Mouse (Mus musculus): ENCODE measurements at regions not wholly inside any gene's neighbourhood (a gene's known extent, or its start where the extent isn't known, plus 50 kb on each side); places are given as distances from the start of the nearest gene placed in this dataset.

- Histone ChIP-seq H3K4me3 (ENCODE audit: low read depth, low read length) (no peak overlapping the region), H3K36me3 (ENCODE audit: control insufficient read depth, insufficient read depth, low read length) (no peaks in the 10 kb centered on the region)
- WGBS, result 73% methylated on average over 4 of the region's 4 CpGs
Measured at GRCm38 (mm10) chr6:93288421-93288820, 345.1 kb upstream of the Adamts9 start.

GRCm38 (mm10) chr6:93285796-93286195, 342.5 kb upstream of the Adamts9 start:
- Histone ChIP-seq H3K27me3 (ENCODE audit: control insufficient read depth, insufficient read depth, low read length) (no peaks in the 10 kb centered on the region), H3K4me1 (ENCODE audit: control insufficient read depth, insufficient read depth, low read length) (no peaks in the 10 kb centered on the region), H3K4me3 (ENCODE audit: low read depth, low read length) (no peak overlapping the region), H3K36me3 (ENCODE audit: control insufficient read depth, insufficient read depth, low read length) (no peaks in the 10 kb centered on the region), H3K27ac (ENCODE audit: low read depth, low read length) (no peak overlapping the region), H3K9ac (ENCODE audit: low read length) (no peak overlapping the region), H3K4me2 (ENCODE audit: low read depth) (no peak overlapping the region), H3K9me3 (ENCODE audit: control insufficient read depth, low read length) (no peaks in the 10 kb centered on the region)
- ATAC-seq (ENCODE audit: insufficient read depth, low FRiP score, low TSS enrichment), result no peak
- 91% methylated on average over 2 of the region's 2 CpGs for WGBS
- DNase-seq (ENCODE audit: low spot score), result no peak

More at GRCm38 (mm10) chr6:93288421-93288820, 345.1 kb upstream of the Adamts9 start:
- no peak overlapping the region for H3K9ac ChIP-seq (ENCODE audit: low read length)
- H3K9me3 ChIP-seq (ENCODE audit: control insufficient read depth, low read length), result no peaks in the 10 kb centered on the region
- ATAC-seq (ENCODE audit: insufficient read depth, low FRiP score, low TSS enrichment) (no peak), DNase-seq (ENCODE audit: low spot score) (no peak)
- H3K4me1 ChIP-seq (ENCODE audit: control insufficient read depth, insufficient read depth, low read length), result no peaks in the 10 kb centered on the region
- no peak overlapping the region for H3K27ac ChIP-seq (ENCODE audit: low read depth, low read length)
- no peaks in the 10 kb centered on the region for H3K27me3 ChIP-seq (ENCODE audit: control insufficient read depth, insufficient read depth, low read length)
- no peak overlapping the region for H3K4me2 ChIP-seq (ENCODE audit: low read depth)

- DNase-seq (ENCODE audit: low spot score) (no peak), ATAC-seq (ENCODE audit: insufficient read depth, low FRiP score, low TSS enrichment) (no peak)
- no peak overlapping the region for H3K4me3 ChIP-seq (ENCODE audit: low read depth, low read length)
- no peak overlapping the region for H3K4me2 ChIP-seq (ENCODE audit: low read depth)
- no peak overlapping the region for H3K27ac ChIP-seq (ENCODE audit: low read depth, low read length)
- H3K9me3 ChIP-seq (ENCODE audit: control insufficient read depth, low read length), result no peaks in the 10 kb centered on the region
- WGBS, result 89% methylated on average over 1 of the region's 1 CpGs
- no peak overlapping the region for H3K9ac ChIP-seq (ENCODE audit: low read length)
- H3K36me3 ChIP-seq (ENCODE audit: control insufficient read depth, insufficient read depth, low read length), result no peaks in the 10 kb centered on the region
- H3K4me1 ChIP-seq (ENCODE audit: control insufficient read depth, insufficient read depth, low read length), result no peaks in the 10 kb centered on the region
- no peaks in the 10 kb centered on the region for H3K27me3 ChIP-seq (ENCODE audit: control insufficient read depth, insufficient read depth, low read length)
Measured at GRCm38 (mm10) chr6:93281530-93281929, 338.2 kb upstream of the Adamts9 start.

GRCm38 (mm10) chr6:93273917-93274513, 330.7 kb upstream of the Adamts9 start:
- Histone ChIP-seq H3K27me3 (ENCODE audit: control insufficient read depth, insufficient read depth, low read length) (no peaks in the 10 kb centered on the region), H3K4me3 (ENCODE audit: low read depth, low read length) (no peak overlapping the region), H3K9me3 (ENCODE audit: control insufficient read depth, low read length) (no peaks in the 10 kb centered on the region), H3K9ac (ENCODE audit: low read length) (no peak overlapping the region), H3K36me3 (ENCODE audit: control insufficient read depth, insufficient read depth, low read length) (no peaks in the 10 kb centered on the region), H3K27ac (ENCODE audit: low read depth, low read length) (no peak overlapping the region), H3K4me2 (ENCODE audit: low read depth) (no peak overlapping the region), H3K4me1 (ENCODE audit: control insufficient read depth, insufficient read depth, low read length) (no peaks in the 10 kb centered on the region)
- ATAC-seq (ENCODE audit: insufficient read depth, low FRiP score, low TSS enrichment) (no peak), DNase-seq (ENCODE audit: low spot score) (no peak)
- WGBS, result 70% methylated on average over 12 of the region's 12 CpGs

- H3K9me3 ChIP-seq (ENCODE audit: control insufficient read depth, low read length), result no peaks in the 10 kb centered on the region
- no peak for DNase-seq (ENCODE audit: low spot score)
- H3K4me2 ChIP-seq (ENCODE audit: low read depth), result no peak overlapping the region
- no peak overlapping the region for H3K4me3 ChIP-seq (ENCODE audit: low read depth, low read length)
- ATAC-seq (ENCODE audit: insufficient read depth, low FRiP score, low TSS enrichment), result no peak
- WGBS, result 74% methylated on average over 4 of the region's 4 CpGs
- H3K36me3 ChIP-seq (ENCODE audit: control insufficient read depth, insufficient read depth, low read length), result no peaks in the 10 kb centered on the region
- H3K27me3 ChIP-seq (ENCODE audit: control insufficient read depth, insufficient read depth, low read length), result no peaks in the 10 kb centered on the region
- no peaks in the 10 kb centered on the region for H3K4me1 ChIP-seq (ENCODE audit: control insufficient read depth, insufficient read depth, low read length)
- H3K9ac ChIP-seq (ENCODE audit: low read length), result no peak overlapping the region
- no peak overlapping the region for H3K27ac ChIP-seq (ENCODE audit: low read depth, low read length)
Measured at GRCm38 (mm10) chr6:93272206-93272605, 328.9 kb upstream of the Adamts9 start.

- H3K9ac ChIP-seq (ENCODE audit: low read length), result no peak overlapping the region
- ATAC-seq (ENCODE audit: insufficient read depth, low FRiP score, low TSS enrichment), result no peak
- WGBS, result 94% methylated on average over 5 of the region's 5 CpGs
Measured at GRCm38 (mm10) chr6:93266826-93267225, 323.5 kb upstream of the Adamts9 start.

GRCm38 (mm10) chr6:93265164-93265563, 321.9 kb upstream of the Adamts9 start:
- H3K36me3 ChIP-seq (ENCODE audit: control insufficient read depth, insufficient read depth, low read length), result no peaks in the 10 kb centered on the region
- 95% methylated on average over 2 of the region's 2 CpGs for WGBS
- H3K9me3 ChIP-seq (ENCODE audit: control insufficient read depth, low read length), result no peaks in the 10 kb centered on the region
- DNase-seq (ENCODE audit: low spot score), result no peak
- H3K27ac ChIP-seq (ENCODE audit: low read depth, low read length), result no peak overlapping the region
- ATAC-seq (ENCODE audit: insufficient read depth, low FRiP score, low TSS enrichment), result no peak
- H3K9ac ChIP-seq (ENCODE audit: low read length), result no peak overlapping the region
- H3K4me3 ChIP-seq (ENCODE audit: low read depth, low read length), result no peak overlapping the region
- H3K4me2 ChIP-seq (ENCODE audit: low read depth), result no peak overlapping the region
- H3K27me3 ChIP-seq (ENCODE audit: control insufficient read depth, insufficient read depth, low read length), result no peaks in the 10 kb centered on the region
- no peaks in the 10 kb centered on the region for H3K4me1 ChIP-seq (ENCODE audit: control insufficient read depth, insufficient read depth, low read length)

More at GRCm38 (mm10) chr6:93266826-93267225, 323.5 kb upstream of the Adamts9 start:
- no peaks in the 10 kb centered on the region for H3K4me1 ChIP-seq (ENCODE audit: control insufficient read depth, insufficient read depth, low read length)
- no peak overlapping the region for H3K27ac ChIP-seq (ENCODE audit: low read depth, low read length)
- DNase-seq (ENCODE audit: low spot score), result no peak
- H3K27me3 ChIP-seq (ENCODE audit: control insufficient read depth, insufficient read depth, low read length), result no peaks in the 10 kb centered on the region
- H3K9me3 ChIP-seq (ENCODE audit: control insufficient read depth, low read length), result no peaks in the 10 kb centered on the region
- no peak overlapping the region for H3K4me3 ChIP-seq (ENCODE audit: low read depth, low read length)
- H3K36me3 ChIP-seq (ENCODE audit: control insufficient read depth, insufficient read depth, low read length), result no peaks in the 10 kb centered on the region
- no peak overlapping the region for H3K4me2 ChIP-seq (ENCODE audit: low read depth)

- ATAC-seq (ENCODE audit: insufficient read depth, low FRiP score, low TSS enrichment), result no peak
- 92% methylated on average over 4 of the region's 4 CpGs for WGBS
- H3K36me3 ChIP-seq (ENCODE audit: control insufficient read depth, insufficient read depth, low read length), result no peaks in the 10 kb centered on the region
Measured at GRCm38 (mm10) chr6:93260827-93261226, 317.5 kb upstream of the Adamts9 start.

GRCm38 (mm10) chr6:93257130-93257841, 314.0 kb upstream of the Adamts9 start:
- H3K4me1 ChIP-seq (ENCODE audit: control insufficient read depth, insufficient read depth, low read length), result no peaks in the 10 kb centered on the region
- no peaks in the 10 kb centered on the region for H3K27me3 ChIP-seq (ENCODE audit: control insufficient read depth, insufficient read depth, low read length)
- no peak overlapping the region for H3K4me3 ChIP-seq (ENCODE audit: low read depth, low read length)
- no peaks in the 10 kb centered on the region for H3K36me3 ChIP-seq (ENCODE audit: control insufficient read depth, insufficient read depth, low read length)
- ATAC-seq (ENCODE audit: insufficient read depth, low FRiP score, low TSS enrichment), result no peak
- no peak overlapping the region for H3K27ac ChIP-seq (ENCODE audit: low read depth, low read length)
- no peak overlapping the region for H3K9ac ChIP-seq (ENCODE audit: low read length)
- WGBS, result 88% methylated on average over 5 of the region's 5 CpGs
- H3K9me3 ChIP-seq (ENCODE audit: control insufficient read depth, low read length), result no peaks in the 10 kb centered on the region
- DNase-seq (ENCODE audit: low spot score), result no peak
- no peak overlapping the region for H3K4me2 ChIP-seq (ENCODE audit: low read depth)

More at GRCm38 (mm10) chr6:93260827-93261226, 317.5 kb upstream of the Adamts9 start:
- no peaks in the 10 kb centered on the region for H3K9me3 ChIP-seq (ENCODE audit: control insufficient read depth, low read length)
- no peak overlapping the region for H3K9ac ChIP-seq (ENCODE audit: low read length)
- H3K4me2 ChIP-seq (ENCODE audit: low read depth), result no peak overlapping the region
- H3K27ac ChIP-seq (ENCODE audit: low read depth, low read length), result no peak overlapping the region
- H3K4me3 ChIP-seq (ENCODE audit: low read depth, low read length), result no peak overlapping the region
- H3K27me3 ChIP-seq (ENCODE audit: control insufficient read depth, insufficient read depth, low read length), result no peaks in the 10 kb centered on the region
- H3K4me1 ChIP-seq (ENCODE audit: control insufficient read depth, insufficient read depth, low read length), result no peaks in the 10 kb centered on the region
- DNase-seq (ENCODE audit: low spot score), result no peak
